In the genomic region with DNA sequence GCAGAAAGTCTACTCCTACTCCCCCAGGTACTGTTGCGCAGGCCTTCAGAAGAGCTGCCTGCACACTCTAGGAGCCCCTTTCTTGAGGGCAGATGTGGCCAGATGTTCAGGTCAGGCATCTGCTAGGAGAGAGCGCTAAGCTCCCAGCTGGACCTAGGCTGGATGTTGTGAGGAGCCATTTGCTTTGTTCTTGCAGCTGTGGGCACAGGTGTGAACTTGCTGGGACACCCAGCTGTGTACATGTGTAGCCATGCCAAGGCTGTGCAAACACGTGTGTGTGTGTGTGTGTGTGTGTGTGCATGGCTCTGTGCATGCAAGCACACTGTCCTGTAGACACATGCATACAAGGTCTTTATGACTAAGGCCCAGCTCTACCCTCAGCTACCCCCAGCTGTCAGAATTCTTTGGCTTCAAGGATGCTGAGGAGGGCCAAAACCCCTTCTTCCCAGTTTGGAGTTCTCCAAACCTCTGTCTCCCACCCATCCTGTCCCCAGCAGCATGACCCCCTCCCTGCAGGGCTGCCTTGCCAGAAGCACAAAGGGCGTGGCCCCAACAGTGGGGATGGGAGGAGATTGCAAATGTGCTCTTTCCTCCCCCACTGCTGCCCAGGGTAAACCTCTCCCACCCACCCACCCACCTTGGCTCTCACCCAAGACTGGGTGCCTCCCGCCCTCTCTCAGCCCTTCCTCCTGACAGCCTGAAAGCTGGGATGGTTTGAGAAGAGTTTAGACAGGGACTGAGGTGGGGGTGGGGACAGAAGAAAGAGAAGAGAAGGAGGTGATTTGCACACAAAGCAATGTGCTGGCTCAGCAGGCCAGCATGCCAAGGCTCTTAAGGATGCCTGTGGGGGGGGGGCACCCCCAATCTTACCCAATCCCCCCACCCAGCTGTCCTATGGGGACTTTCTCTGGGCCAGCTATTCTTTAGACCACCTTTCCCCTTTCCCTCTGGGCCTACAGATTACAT, we compare ENCODE assay signal across 8 mouse cellular contexts. TPM values are rescaled to one million over a fixed set of nuclear protein-coding genes. Genes with fewer than 3 reads are reported as not detected.
DNase-seq lines count a peak whose midpoint lies in the region; ATAC-seq lines count a peak whose summit lies in the region.
"Had no signal": no experiment of that assay in that cellular context is flagged by ENCODE, and none has a peak within 500 bp of the region (broad histone marks: within the 10 kb centered on the region; RNA-seq: fewer than 3 reads in every experiment).

No protein-coding gene starts in this region.

- no peak overlapping the region for H3K27ac ChIP-seq in neural tube, embryonic 12.5 days
- peak overlapping the region; percentile 81 for H3K27ac ChIP-seq in embryonic facial prominence, embryonic 15.5 days (replicated peaks)
- peak overlapping the region; percentile 66; the same call in 1 of the 2 replicates for H3K27ac ChIP-seq in stomach, embryonic 14.5 days (ENCODE audit: low read length)
- H3K27ac ChIP-seq: macrophage had no signal

- no peak overlapping the region; the same call in 1 of the 2 replicates for H3K9ac ChIP-seq in neural tube, embryonic 12.5 days
- no peak overlapping the region for H3K9ac ChIP-seq in embryonic facial prominence, embryonic 15.5 days
- H3K9ac ChIP-seq in stomach, embryonic 14.5 days (replicated peaks; ENCODE audit: low read depth, low read length): no peak overlapping the region

- no peak for ATAC-seq in neural tube, embryonic 12.5 days (ENCODE audit: low FRiP score, low read depth)
- ATAC-seq in embryonic facial prominence, embryonic 15.5 days (ENCODE audit: insufficient number of reproducible peaks, low FRiP score, low TSS enrichment, low read depth): peak; percentile 45; the same call in 1 of the 2 replicates
- peak; percentile 31; the same call in 1 of the 2 replicates for ATAC-seq in stomach, embryonic 14.5 days (ENCODE audit: insufficient number of reproducible peaks, insufficient read depth, low FRiP score, low read depth)

- H3K4me1 ChIP-seq in neural tube, embryonic 12.5 days: peaks cover 34% of the 10 kb centered on the region
- H3K4me1 ChIP-seq in embryonic facial prominence, embryonic 15.5 days: peaks cover 65% of the 10 kb centered on the region
- peaks cover 43% of the 10 kb centered on the region for H3K4me1 ChIP-seq in stomach, embryonic 14.5 days (ENCODE audit: control insufficient read depth, insufficient read depth, low read length)

- H3K4me2 ChIP-seq in neural tube, embryonic 12.5 days (replicated peaks): 0 out of 2 replicates have a peak overlapping the region, but pooled peaks have one; percentile 1
- H3K4me2 ChIP-seq in embryonic facial prominence, embryonic 15.5 days (replicated peaks): no peak overlapping the region; the same call in 1 of the 2 replicates
- H3K4me2 ChIP-seq in stomach, embryonic 14.5 days (replicated peaks; ENCODE audit: low read depth, low read length): no peak overlapping the region

- 0 out of 2 replicates have a peak, but pooled peaks cover 9% of the 10 kb centered on the region for H3K27me3 ChIP-seq in neural tube, embryonic 12.5 days (replicated peaks)
- no peaks in the 10 kb centered on the region for H3K27me3 ChIP-seq in embryonic facial prominence, embryonic 15.5 days
- H3K27me3 ChIP-seq in stomach, embryonic 14.5 days (ENCODE audit: control insufficient read depth, insufficient read depth, low read length): no peaks in the 10 kb centered on the region

- DNase-seq in neural tube, embryonic 10.5 days (ENCODE audit: extremely low spot score, low spot score): no peak
- DNase-seq in heart, postnatal 25 days (ENCODE audit: low spot score): peak; percentile 40
- DNase-seq in layer of hippocampus, adult 8-10 months (ENCODE audit: low spot score in 2 of 2): no peak
- no peak for DNase-seq in cerebellum, postnatal 25 days

- no peaks in the 10 kb centered on the region for H3K36me3 ChIP-seq in neural tube, embryonic 12.5 days
- no peaks in the 10 kb centered on the region for H3K36me3 ChIP-seq in embryonic facial prominence, embryonic 15.5 days
- no peaks in the 10 kb centered on the region for H3K36me3 ChIP-seq in stomach, embryonic 14.5 days (ENCODE audit: control insufficient read depth, insufficient read depth, low read length)

- intact Hi-C loops in heart, postnatal 25 days (cut with DNase I): no loop called here

- 42% methylated on average over 5 of the region's 5 CpGs for WGBS in neural tube, embryonic 12.5 days
- 38% methylated on average over 5 of the region's 5 CpGs for WGBS in embryonic facial prominence, embryonic 15.5 days
- WGBS in stomach, embryonic 14.5 days: 24% methylated on average over 5 of the region's 5 CpGs

- no peaks in the 10 kb centered on the region for H3K9me3 ChIP-seq in neural tube, embryonic 12.5 days
- H3K9me3 ChIP-seq in embryonic facial prominence, embryonic 15.5 days (replicated peaks): no peaks in the 10 kb centered on the region
- H3K9me3 ChIP-seq in stomach, embryonic 14.5 days (ENCODE audit: control insufficient read depth, low read depth, low read length): no peaks in the 10 kb centered on the region

- H3K4me3 ChIP-seq in neural tube, embryonic 12.5 days: no peak overlapping the region
- no peak overlapping the region for H3K4me3 ChIP-seq in embryonic facial prominence, embryonic 15.5 days (replicated peaks)
- no peak overlapping the region for H3K4me3 ChIP-seq in stomach, embryonic 14.5 days (ENCODE audit: low read depth, low read length)

RNA-seq across cellular contexts. Expression of gene Cd248, which starts 7.2 kb away (rescaled TPM):
- 22.9 and 26.3 TPM in 2 replicates for polyA plus RNA-seq in neural tube, embryonic 12.5 days (2016; fragmentation: Nextera tagmentation; extraction: Ambion mirVana)
- polyA plus RNA-seq in embryonic facial prominence, embryonic 15.5 days (2015; fragmentation: Nextera tagmentation; extraction: Ambion mirVana): 131 and 158 TPM in 2 replicates
- 10 to 100 TPM; 15.3 to 16.1 TPM for total RNA-seq in heart, postnatal 25 days (2021)
- 88.3 and 90.1 TPM in 2 replicates for polyA plus RNA-seq in stomach, embryonic 14.5 days (2014; fragmentation: Nextera tagmentation; extraction: Ambion mirVana)
- total RNA-seq in layer of hippocampus, adult 8-10 months (2022): 1 to 10 TPM; 3.7 to 5.6 (median 4.4) TPM
- polyA plus RNA-seq: macrophage had no signal

RNA-seq across cellular contexts. Expression of gene Rin1, which starts 10.4 kb away (rescaled TPM):
- 2.0 and 2.5 TPM in 2 replicates for polyA plus RNA-seq in neural tube, embryonic 12.5 days (2016; fragmentation: Nextera tagmentation; extraction: Ambion mirVana)
- polyA plus RNA-seq in embryonic facial prominence, embryonic 15.5 days (2015; fragmentation: Nextera tagmentation; extraction: Ambion mirVana): 2.6 and 4.4 TPM in 2 replicates
- 1 to 10 TPM; 1.6 to 3.4 TPM for total RNA-seq in heart, postnatal 25 days (2021)
- polyA plus RNA-seq in stomach, embryonic 14.5 days (2014; fragmentation: Nextera tagmentation; extraction: Ambion mirVana): 2.4 and 3.3 TPM in 2 replicates
- 100 to 1,000 TPM in 1 of 4 experiments, 10 to 100 TPM in 3; 89.3 to 115 (median 96.8) TPM for total RNA-seq in layer of hippocampus, adult 8-10 months (2022)

RNA-seq across cellular contexts. Expression of gene Brms1, which starts 19.5 kb away (rescaled TPM):
- polyA plus RNA-seq in neural tube, embryonic 12.5 days (2016; fragmentation: Nextera tagmentation; extraction: Ambion mirVana): 58.7 TPM in 2 replicates
- 42.2 and 48.6 TPM in 2 replicates for polyA plus RNA-seq in embryonic facial prominence, embryonic 15.5 days (2015; fragmentation: Nextera tagmentation; extraction: Ambion mirVana)
- 10 to 100 TPM; 11.4 to 12.3 TPM for total RNA-seq in heart, postnatal 25 days (2021)
- polyA plus RNA-seq in stomach, embryonic 14.5 days (2014; fragmentation: Nextera tagmentation; extraction: Ambion mirVana): 43.4 and 45.3 TPM in 2 replicates
- total RNA-seq in layer of hippocampus, adult 8-10 months (2022): 10 to 100 TPM; 18.3 to 24.6 (median 20.6) TPM

RNA-seq across cellular contexts. Expression of gene AC124502.3, which starts 22.0 kb away (rescaled TPM):
- 2.4 and 3.4 TPM in 2 replicates for polyA plus RNA-seq in neural tube, embryonic 12.5 days (2016; fragmentation: Nextera tagmentation; extraction: Ambion mirVana)
- polyA plus RNA-seq in embryonic facial prominence, embryonic 15.5 days (2015; fragmentation: Nextera tagmentation; extraction: Ambion mirVana): 1.9 and 2.0 TPM in 2 replicates
- 1 to 10 TPM; 2.2 TPM for total RNA-seq in heart, postnatal 25 days (2021)
- 0.55 and 1.8 TPM in 2 replicates for polyA plus RNA-seq in stomach, embryonic 14.5 days (2014; fragmentation: Nextera tagmentation; extraction: Ambion mirVana)
- 1 to 10 TPM; 4.4 to 10.0 (median 6.3) TPM for total RNA-seq in layer of hippocampus, adult 8-10 months (2022)

RNA-seq across cellular contexts. Expression of gene B4gat1, which starts 22.0 kb away (rescaled TPM):
- polyA plus RNA-seq in neural tube, embryonic 12.5 days (2016; fragmentation: Nextera tagmentation; extraction: Ambion mirVana): 48.2 and 50.0 TPM in 2 replicates
- 47.2 and 48.4 TPM in 2 replicates for polyA plus RNA-seq in embryonic facial prominence, embryonic 15.5 days (2015; fragmentation: Nextera tagmentation; extraction: Ambion mirVana)
- total RNA-seq in heart, postnatal 25 days (2021): 10 to 100 TPM; 47.0 to 47.3 TPM
- polyA plus RNA-seq in stomach, embryonic 14.5 days (2014; fragmentation: Nextera tagmentation; extraction: Ambion mirVana): 40.5 and 45.4 TPM in 2 replicates
- total RNA-seq in layer of hippocampus, adult 8-10 months (2022): 100 to 1,000 TPM; 107 to 119 (median 111) TPM
